Mouse (Mus musculus): ENCODE measurements around the gene Wdr93. TPM values are rescaled to one million over a fixed set of nuclear protein-coding genes. Genes with fewer than 3 reads are reported as not detected.

Wdr93 gene
- total and polyA plus RNA-seq, 3 experiments = 0.75 to 1.3 (median 1.2) TPM

GRCm38 (mm10) chr7:79696495-79696894, 46.5 kb upstream of the Wdr93 start:
- Histone ChIP-seq H3K9ac (ENCODE audit: insufficient read depth, low read depth) (no peak overlapping the region), H3K9me3 (replicated peaks; ENCODE audit: low read length) (no peaks in the 10 kb centered on the region), H3K79me2 (replicated peaks; ENCODE audit: control insufficient read depth, extremely low read depth, insufficient read depth, poor library complexity, severe bottlenecking) (no peaks in the 10 kb centered on the region), H3K27me3 (replicated peaks) (no peaks in the 10 kb centered on the region), H3K36me3 (replicated peaks in 1 of 2; ENCODE audit: control insufficient read depth in 1 of 2, insufficient read depth in 1 of 2, low read length in 1 of 2) (peaks cover 83 to 98% of the 10 kb centered on the region in 2 experiments), H3K4me1 (ENCODE audit: control insufficient read depth in 1 of 2, insufficient read depth in 2 of 2) (no peaks in the 10 kb centered on the region), H3K4me3 (replicated peaks in 1 of 3; ENCODE audit: low read depth in 2 of 3, low read length in 2 of 3, poor library complexity in 1 of 3) (no peak overlapping the region), H3K4me2 (ENCODE audit: insufficient read depth, low read depth, poor library complexity, severe bottlenecking) (no peak overlapping the region), H3K27ac (ENCODE audit: insufficient read depth, low read depth) (no peak overlapping the region)
- no peak for DNase-seq (ENCODE audit: extremely low read depth)
- dilution Hi-C loops (cut with MboI; ENCODE audit: extremely low pct_ligation_motif_present, extremely low pct_unique_long_range_greater_than_20kb, low sequenced_read_pairs) (no loop called here), in situ Hi-C loops (cut with MboI; ENCODE audit: low pct_ligation_motif_present, low pct_unique_long_range_greater_than_20kb, low sequenced_read_pairs) (no loop called here)
- TF ChIP-seq GABPA (IDR thresholded peaks at IDR 0.05; ENCODE audit: insufficient replicate concordance, low read depth, low read length) = no peak
- TF ChIP-seq USF2 (conservative IDR thresholded peaks at IDR 0.05; ENCODE audit: low read depth, low read length) = no peak
- TF ChIP-seq UBTF (IDR thresholded peaks at IDR 0.05; ENCODE audit: low read depth, low read length) = no peak
- no peak for TF ChIP-seq BHLHE40 (IDR thresholded peaks at IDR 0.05; ENCODE audit: low read depth, low read length)
- no peak for TF ChIP-seq NRF1 (IDR thresholded peaks at IDR 0.05; ENCODE audit: low read depth, low read length)
- no peak for TF ChIP-seq PAX5 (IDR thresholded peaks at IDR 0.05; ENCODE audit: low read length)
- TF ChIP-seq HCFC1 (IDR thresholded peaks at IDR 0.05; ENCODE audit: low read depth, low read length) = no peak
- TF ChIP-seq USF1 (IDR thresholded peaks at IDR 0.05; ENCODE audit: low read depth, low read length) = no peak

GRCm38 (mm10) chr7:79702755-79703154, 40.2 kb upstream of the Wdr93 start:
- no peak overlapping the region for H3K4me3 ChIP-seq (replicated peaks in 1 of 3; ENCODE audit: low read depth in 2 of 3, low read length in 2 of 3, poor library complexity in 1 of 3)
- H3K79me2 ChIP-seq (replicated peaks; ENCODE audit: control insufficient read depth, extremely low read depth, insufficient read depth, poor library complexity, severe bottlenecking) = no peaks in the 10 kb centered on the region
- H3K27ac ChIP-seq (ENCODE audit: insufficient read depth, low read depth) = no peak overlapping the region
- in situ Hi-C loops (cut with MboI; ENCODE audit: low pct_ligation_motif_present, low pct_unique_long_range_greater_than_20kb, low sequenced_read_pairs) (no loop called here), dilution Hi-C loops (cut with MboI; ENCODE audit: extremely low pct_ligation_motif_present, extremely low pct_unique_long_range_greater_than_20kb, low sequenced_read_pairs) (no loop called here)
- H3K36me3 ChIP-seq (replicated peaks in 1 of 2; ENCODE audit: control insufficient read depth in 1 of 2, insufficient read depth in 1 of 2, low read length in 1 of 2) = peaks cover 44 to 97% of the 10 kb centered on the region in 2 experiments
- H3K27me3 ChIP-seq (replicated peaks) = no peaks in the 10 kb centered on the region
- H3K9ac ChIP-seq (ENCODE audit: insufficient read depth, low read depth) = no peak overlapping the region
- H3K4me1 ChIP-seq (ENCODE audit: control insufficient read depth in 1 of 2, insufficient read depth in 2 of 2) = no peaks in the 10 kb centered on the region
- no peak overlapping the region for H3K4me2 ChIP-seq (ENCODE audit: insufficient read depth, low read depth, poor library complexity, severe bottlenecking)
- TF ChIP-seq PAX5 (IDR thresholded peaks at IDR 0.05; ENCODE audit: low read length) (no peak), BHLHE40 (IDR thresholded peaks at IDR 0.05; ENCODE audit: low read depth, low read length) (no peak), CHD2 (IDR thresholded peaks at IDR 0.05; ENCODE audit: low read length) (no peak), EP300 (IDR thresholded peaks at IDR 0.05; ENCODE audit: low read length) (no peak), KAT2A (IDR thresholded peaks at IDR 0.05; ENCODE audit: insufficient replicate concordance, low read length) (no peak), USF2 (conservative IDR thresholded peaks at IDR 0.05; ENCODE audit: low read depth, low read length) (no peak), SMC3 (IDR thresholded peaks at IDR 0.05; ENCODE audit: low read depth, low read length) (no peak), TBP (conservative IDR thresholded peaks at IDR 0.05; ENCODE audit: low read depth, low read length) (no peak), MEF2A (IDR thresholded peaks at IDR 0.05; ENCODE audit: borderline replicate concordance, low read depth, low read length) (no peak), ZC3H11A (IDR thresholded peaks at IDR 0.05; ENCODE audit: low read depth, low read length) (no peak), NRF1 (IDR thresholded peaks at IDR 0.05; ENCODE audit: low read depth, low read length) (no peak), GABPA (IDR thresholded peaks at IDR 0.05; ENCODE audit: insufficient replicate concordance, low read depth, low read length) (no peak), JUN (IDR thresholded peaks at IDR 0.05; ENCODE audit: insufficient read depth, low read depth, low read length) (no peak), SIN3A (IDR thresholded peaks at IDR 0.05; ENCODE audit: low read length) (no peak)
- H3K9me3 ChIP-seq (replicated peaks; ENCODE audit: low read length) = no peaks in the 10 kb centered on the region
- no peak for DNase-seq (ENCODE audit: extremely low read depth)
